Mouse (Mus musculus): ENCODE results near the gene Map4k4. TPM values are rescaled to one million over a fixed set of nuclear protein-coding genes. Genes with fewer than 3 reads are reported as not detected.

Map4k4 gene
- polyA plus RNA-seq, 1 experiment: 21.2 TPM

- 92% methylated on average over 27 of the region's 27 CpGs for WGBS
These were observed 124.0 kb downstream of the Map4k4 start for GRCm38 (mm10) chr1:40024554-40025320.

GRCm38 (mm10) chr1:40025416-40025815, 124.7 kb downstream of the Map4k4 start:
- 93% methylated on average over 5 of the region's 5 CpGs for WGBS
- DNase-seq (ENCODE audit: low read depth, low spot score): no peak

More at GRCm38 (mm10) chr1:40024554-40025320, 124.0 kb downstream of the Map4k4 start:
- no peak for DNase-seq (ENCODE audit: low read depth, low spot score)

- DNase-seq (ENCODE audit: low read depth, low spot score): no peak
- WGBS: 74% methylated on average over 7 of the region's 7 CpGs
These were observed 126.5 kb downstream of the Map4k4 start for GRCm38 (mm10) chr1:40027116-40027620.

GRCm38 (mm10) chr1:40028207-40028998, 127.7 kb downstream of the Map4k4 start:
- WGBS: 85% methylated on average over 12 of the region's 12 CpGs
- DNase-seq (ENCODE audit: low read depth, low spot score): no peak

GRCm38 (mm10) chr1:40029597-40029996, 128.9 kb downstream of the Map4k4 start:
- 91% methylated on average over 5 of the region's 5 CpGs for WGBS
- DNase-seq (ENCODE audit: low read depth, low spot score): no peak

GRCm38 (mm10) chr1:40030287-40030975, 129.7 kb downstream of the Map4k4 start:
- 73% methylated on average over 14 of the region's 14 CpGs for WGBS
- no peak for DNase-seq (ENCODE audit: low read depth, low spot score)

GRCm38 (mm10) chr1:40030976-40031356, 130.3 kb downstream of the Map4k4 start:
- no peak for DNase-seq (ENCODE audit: low read depth, low spot score)
- 96% methylated on average over 8 of the region's 8 CpGs for WGBS

GRCm38 (mm10) chr1:40031626-40032025, 130.9 kb downstream of the Map4k4 start:
- no peak for DNase-seq (ENCODE audit: low read depth, low spot score)
- 91% methylated on average over 2 of the region's 2 CpGs for WGBS

- no peak for DNase-seq (ENCODE audit: low read depth, low spot score)
- 46% methylated on average over 4 of the region's 4 CpGs for WGBS
These were observed 132.6 kb downstream of the Map4k4 start for GRCm38 (mm10) chr1:40033315-40033714.

GRCm38 (mm10) chr1:40033743-40034420, 133.2 kb downstream of the Map4k4 start:
- no peak for DNase-seq (ENCODE audit: low read depth, low spot score)
- 47% methylated on average over 12 of the region's 12 CpGs for WGBS

GRCm38 (mm10) chr1:40037831-40038230, 137.1 kb downstream of the Map4k4 start:
- no peak for DNase-seq (ENCODE audit: low read depth, low spot score)
- WGBS: 87% methylated on average over 6 of the region's 6 CpGs

- WGBS: 52% methylated on average over 6 of the region's 6 CpGs
- DNase-seq (ENCODE audit: low read depth, low spot score): no peak
These were observed 145.0 kb downstream of the Map4k4 start for GRCm38 (mm10) chr1:40045686-40046085.

GRCm38 (mm10) chr1:40046600-40046999, 145.9 kb downstream of the Map4k4 start:
- 85% methylated on average over 5 of the region's 5 CpGs for WGBS
- DNase-seq (ENCODE audit: low read depth, low spot score): no peak

GRCm38 (mm10) chr1:40051157-40051556, 150.4 kb downstream of the Map4k4 start:
- no peak for DNase-seq (ENCODE audit: low read depth, low spot score)
- 86% methylated on average over 6 of the region's 6 CpGs for WGBS

- 53% methylated on average over 8 of the region's 8 CpGs for WGBS
- no peak for DNase-seq (ENCODE audit: low read depth, low spot score)
These were observed 151.4 kb downstream of the Map4k4 start for GRCm38 (mm10) chr1:40052156-40052555.

- no peak for DNase-seq (ENCODE audit: low read depth, low spot score)
- WGBS: 75% methylated on average over 5 of the region's 5 CpGs
These were observed 152.4 kb downstream of the Map4k4 start for GRCm38 (mm10) chr1:40053071-40053470.

GRCm38 (mm10) chr1:40055051-40055450, 154.3 kb downstream of the Map4k4 start:
- DNase-seq (ENCODE audit: low read depth, low spot score): no peak
- WGBS: 72% methylated on average over 7 of the region's 7 CpGs

- 87% methylated on average over 5 of the region's 5 CpGs for WGBS
These were observed 155.2 kb downstream of the Map4k4 start for GRCm38 (mm10) chr1:40055963-40056362.

GRCm38 (mm10) chr1:40057351-40057750, 156.6 kb downstream of the Map4k4 start:
- WGBS: 56% methylated on average over 5 of the region's 5 CpGs
- no peak for DNase-seq (ENCODE audit: low read depth, low spot score)

More at GRCm38 (mm10) chr1:40055963-40056362, 155.2 kb downstream of the Map4k4 start:
- no peak for DNase-seq (ENCODE audit: low read depth, low spot score)

Data from large intestine, adult 2 months (tissue).